Mouse (Mus musculus) liver, adult 2 months (tissue): ENCODE data around the gene Rpia. TPM values are rescaled to one million over a fixed set of nuclear protein-coding genes. Genes with fewer than 3 reads are reported as not detected.

Experiments
- DNase-seq: peaks from one replicate; pipeline ENCODE4 v3.0.0-alpha.2; 2011; ENCODE audit warnings: low read depth, low spot score; ENCODE audit errors: extremely low read depth
- H3K27ac ChIP-seq: fragments of 200-500 bp; replicated peaks from 2 replicates; pipeline ENCODE4 v1.5.1; 2012; ENCODE audit warnings: low read depth, mild to moderate bottlenecking, control low read depth, inconsistent platforms, low read length; ENCODE audit not compliant: insufficient read depth
- H3K27me3 ChIP-seq: fragments of 200-500 bp; 2 replicates; pipeline ENCODE4 v1.6.1; 2012; ENCODE audit warnings: mild to moderate bottlenecking, moderate library complexity, low read length, inconsistent platforms; ENCODE audit not compliant: control insufficient read depth, insufficient read depth
- H3K36me3 ChIP-seq: fragments of 200-500 bp; 2 replicates; pipeline ENCODE4 v1.6.1; 2012; ENCODE audit warnings: low read length, inconsistent platforms; ENCODE audit not compliant: control insufficient read depth, insufficient read depth
- H3K4me1 ChIP-seq: fragments of 200-500 bp; 2 replicates; pipeline ENCODE4 v1.6.1; 2011; ENCODE audit warnings: low read length; ENCODE audit not compliant: control insufficient read depth, insufficient read depth
- H3K4me3 ChIP-seq: fragments of 200-500 bp; 2 replicates; pipeline ENCODE4 v1.5.1; 2011; ENCODE audit warnings: low read depth, mild to moderate bottlenecking, control low read depth, low read length, moderate library complexity; ENCODE audit not compliant: insufficient read depth
- H3K79me2 ChIP-seq: fragments of 200-500 bp; 2 replicates; pipeline ENCODE4 v1.6.1; 2012; ENCODE audit warnings: inconsistent platforms, mild to moderate bottlenecking, low read length, moderate library complexity; ENCODE audit not compliant: control insufficient read depth, insufficient read depth
- H3K9ac ChIP-seq: fragments of 200-500 bp; 2 replicates; pipeline ENCODE4 v1.6.1; 2012; ENCODE audit warnings: low read depth, mild to moderate bottlenecking, control low read depth, inconsistent platforms, low read length
- CTCF ChIP-seq: fragments of 200-500 bp; IDR thresholded peaks from 2 replicates; pipeline ENCODE4 v1.5.1; 2011; ENCODE audit warnings: low read depth, low read length, control low read depth
- POLR2A ChIP-seq: fragments of 200-500 bp; IDR thresholded peaks from 2 replicates; pipeline ENCODE4 v1.6.1; 2011; ENCODE audit warnings: low read length, control low read depth; ENCODE audit not compliant: insufficient read depth; ENCODE audit errors: extremely low read depth
- WGBS: fragments of 180-500 bp; shearing (Covaris S2); methylation state at CpG from one replicate; pipeline ENCODE4 v1.1.7; 2018; 5-methylcytosine and 5-hydroxymethylcytosine counted together
- polyA plus RNA-seq: library from polyadenylated mRNA; depleted of rRNA; stranded (reverse); fragments of >200 nt; gene quantifications from 2 replicates; pipeline ENCODE4 v1.2.3, GENCODE M21; 2012
- total RNA-seq: library from RNA; depleted of rRNA; stranded (reverse); fragments of >200 nt; gene quantifications from 2 replicates; pipeline ENCODE4 v1.2.3, GENCODE M21; 2014

Rpia gene
- total and polyA plus RNA-seq, 2 experiments: 2.0 to 3.0 TPM

GRCm38 (mm10) chr6:70804632-70805031, 12.6 kb upstream of the Rpia start:
- TF ChIP-seq CTCF: peak; percentile 45
- no peak for TF ChIP-seq POLR2A

GRCm38 (mm10) chr6:70797581-70798251, 5.7 kb upstream of the Rpia start:
- TF ChIP-seq POLR2A (no peak), CTCF (peak; percentile 94)
- no peaks in the 10 kb centered on the region for H3K36me3 ChIP-seq
- no peak overlapping the region for H3K9ac ChIP-seq
- H3K4me3 ChIP-seq: no peak overlapping the region
- H3K4me1 ChIP-seq: peaks cover 2% of the 10 kb centered on the region
- no peaks in the 10 kb centered on the region for H3K27me3 ChIP-seq
- H3K27ac ChIP-seq: no peak overlapping the region
- peak; percentile 68 for DNase-seq
- WGBS: 8% methylated on average over 9 of the region's 9 CpGs
- no peaks in the 10 kb centered on the region for H3K79me2 ChIP-seq

More at GRCm38 (mm10) chr6:70804632-70805031, 12.6 kb upstream of the Rpia start:
- peak; percentile 58 for DNase-seq
- H3K27me3 ChIP-seq: no peaks in the 10 kb centered on the region
- H3K79me2 ChIP-seq: no peaks in the 10 kb centered on the region
- peaks cover 3% of the 10 kb centered on the region for H3K4me1 ChIP-seq
- H3K36me3 ChIP-seq: no peaks in the 10 kb centered on the region
- 35% methylated on average over 3 of the region's 3 CpGs for whole genome bisulfite sequencing
- H3K27ac ChIP-seq: no peak overlapping the region
- H3K4me3 ChIP-seq: no peak overlapping the region
- H3K9ac ChIP-seq: no peak overlapping the region

- DNase-seq: no peak
- H3K36me3 ChIP-seq: no peaks in the 10 kb centered on the region
- H3K9ac ChIP-seq: no peak overlapping the region
- peaks cover 4% of the 10 kb centered on the region for H3K4me1 ChIP-seq
- H3K27me3 ChIP-seq: no peaks in the 10 kb centered on the region
- no peak overlapping the region for H3K27ac ChIP-seq
- no peak overlapping the region for H3K4me3 ChIP-seq
- H3K79me2 ChIP-seq: no peaks in the 10 kb centered on the region
- TF ChIP-seq CTCF: no peak
- no peak for TF ChIP-seq POLR2A
- 81% methylated on average over 6 of the region's 6 CpGs for WGBS
These were observed 4.9 kb upstream of the Rpia start for GRCm38 (mm10) chr6:70796940-70797339.

- H3K27ac ChIP-seq: peak overlapping the region; percentile 34; the same call in 1 of the 2 replicates
These were observed 612 bp upstream of the Rpia start for GRCm38 (mm10) chr6:70792644-70793043.

GRCm38 (mm10) chr6:70790852-70791761, 925 bp downstream of the Rpia start:
- Histone ChIP-seq H3K36me3 (no peaks in the 10 kb centered on the region), H3K4me1 (peaks cover 30% of the 10 kb centered on the region), H3K4me3 (peak overlapping the region; percentile 70), H3K27ac (peak overlapping the region; percentile 87), H3K9ac (peak overlapping the region; percentile 68), H3K27me3 (no peaks in the 10 kb centered on the region), H3K79me2 (peaks cover 12% of the 10 kb centered on the region; the same call in 1 of the 2 replicates)
- WGBS: 3% methylated on average over 18 of the region's 18 CpGs
- TF ChIP-seq POLR2A (no peak), CTCF (no peak)
- DNase-seq: peak; percentile 55

More at GRCm38 (mm10) chr6:70792644-70793043, 612 bp upstream of the Rpia start:
- Histone ChIP-seq H3K4me3 (peak overlapping the region; percentile 37), H3K4me1 (peaks cover 25% of the 10 kb centered on the region), H3K36me3 (no peaks in the 10 kb centered on the region), H3K79me2 (peaks cover 6% of the 10 kb centered on the region; the same call in 1 of the 2 replicates), H3K9ac (no peak overlapping the region), H3K27me3 (no peaks in the 10 kb centered on the region)
- DNase-seq: peak; percentile 55
- WGBS: 29% methylated on average over 8 of the region's 8 CpGs
- no peak for TF ChIP-seq POLR2A
- TF ChIP-seq CTCF: no peak
